Mouse (Mus musculus) G1E (cell line): ENCODE measurements around the gene Pfdn2. TPM values are rescaled to one million over a fixed set of nuclear protein-coding genes. Genes with fewer than 3 reads are reported as not detected.

Experiments
- ATAC-seq: 2 replicates; pipeline ENCODE4 v1.8.0; 2016; ENCODE audit warnings: mild to moderate bottlenecking; ENCODE audit not compliant: insufficient number of reproducible peaks, poor library complexity, low FRiP score, severe bottlenecking; ENCODE audit errors: extremely low read depth
- DNase-seq: peaks from one replicate; pipeline ENCODE4 v3.0.0; 2012; ENCODE audit warnings: low spot score
- H3K27me3 ChIP-seq: 2 replicates; pipeline ENCODE4 v1.6.1; 2012; ENCODE audit warnings: mild to moderate bottlenecking, low read length, inconsistent platforms; ENCODE audit not compliant: insufficient read depth
- H3K36me3 ChIP-seq: replicated peaks from 2 replicates; pipeline ENCODE3; 2012; ENCODE audit warnings: mild to moderate bottlenecking, inconsistent platforms
- H3K4me1 ChIP-seq: 2 replicates; pipeline ENCODE4 v1.6.1; 2012; ENCODE audit warnings: low read depth, low read length, inconsistent platforms, mixed read lengths; ENCODE audit not compliant: insufficient read depth
- H3K4me3 ChIP-seq: 2 replicates; pipeline ENCODE4 v1.5.1; 2012; ENCODE audit warnings: low read depth, mild to moderate bottlenecking, inconsistent platforms, low read length, moderate library complexity, mixed read lengths
- H3K9me3 ChIP-seq: replicated peaks from 2 replicates; pipeline ENCODE4 v1.6.1; 2012; ENCODE audit warnings: inconsistent platforms
- CTCF ChIP-seq: IDR thresholded peaks from 2 replicates; pipeline ENCODE4 v1.5.1; 2012; ENCODE audit warnings: low read depth, low read length, inconsistent platforms, mixed read lengths
- GATA1 ChIP-seq: IDR thresholded peaks from 2 replicates; pipeline ENCODE4 v1.6.1; 2012; ENCODE audit warnings: borderline replicate concordance, low read length, inconsistent platforms, mixed read lengths
- GATA2 ChIP-seq: IDR thresholded peaks from 2 replicates; pipeline ENCODE4 v1.6.1; 2012; ENCODE audit warnings: low read depth, low read length, inconsistent platforms, borderline replicate concordance
- POLR2AphosphoS5 ChIP-seq: IDR thresholded peaks from 2 replicates; pipeline ENCODE4 v1.6.1; 2012; ENCODE audit warnings: low read depth, low read length, inconsistent platforms; ENCODE audit not compliant: insufficient replicate concordance
- TAL1 ChIP-seq: conservative IDR thresholded peaks from 2 replicates; pipeline ENCODE4 v1.6.1; 2012; ENCODE audit warnings: low read depth, low read length, inconsistent platforms, mixed read lengths
- polyA plus RNA-seq: library from polyadenylated mRNA; stranded (reverse); fragments of >175 nt; gene quantifications from 2 replicates; pipeline ENCODE4 v1.2.3, GENCODE M21; 2012
- total RNA-seq, 2 experiments: library from RNA; stranded (forward) in 1 of 2; stranded (reverse) in 1 of 2; fragments of 200-1000 nt in 1 of 2; fragments of >200 nt in 1 of 2; fragmentation: Nextera tagmentation in 1 of 2; gene quantifications; 2 replicates each; pipeline ENCODE4 v1.2.3; 2014 to 2017

The Pfdn2 gene
- total and polyA plus RNA-seq, 3 experiments, result 16.9 to 47.3 (median 22.3) TPM

DNA sequence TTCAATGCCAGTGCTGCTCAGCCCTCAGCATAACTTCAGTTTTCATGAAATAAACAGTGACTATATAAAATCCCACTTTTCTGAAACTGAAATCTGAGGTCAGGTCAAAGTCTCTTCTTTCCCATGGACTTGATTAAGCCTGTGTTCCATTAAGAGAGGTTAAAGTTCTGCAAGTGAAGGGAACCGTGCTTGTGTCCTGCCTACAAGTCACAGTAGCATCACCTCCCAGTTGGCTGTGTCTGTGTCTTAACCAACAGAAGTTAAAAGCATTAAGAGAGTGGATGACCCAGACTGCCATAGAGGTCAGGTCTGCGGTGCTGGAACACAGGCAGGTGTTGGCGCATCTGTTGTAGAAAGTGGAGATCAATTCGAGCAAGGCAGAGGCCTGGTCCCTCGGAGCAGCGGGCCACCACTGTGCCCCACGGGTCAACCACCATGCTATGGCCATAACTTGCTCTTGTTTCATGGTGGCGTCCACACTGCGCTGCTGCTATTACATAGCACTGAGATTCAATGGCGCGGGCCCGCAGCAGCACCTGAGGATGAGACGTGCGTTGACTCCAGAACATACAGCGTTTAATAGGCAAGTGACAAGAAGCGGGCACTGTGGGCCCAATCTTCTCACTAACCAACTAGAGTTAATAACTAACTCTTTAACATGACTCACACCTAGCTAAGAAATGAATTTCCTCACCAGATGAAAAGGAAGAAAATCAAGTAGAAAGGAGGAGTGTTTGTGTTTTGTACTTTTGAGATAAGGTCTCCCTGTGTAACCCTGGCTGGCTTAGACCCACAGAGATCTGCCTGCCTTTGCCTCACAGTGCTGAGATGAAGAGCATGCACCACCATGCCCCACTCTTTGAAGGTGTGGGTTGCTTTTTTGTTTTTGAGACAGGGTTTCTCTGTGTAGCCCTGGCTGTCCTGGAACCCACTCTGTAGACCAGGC is 2.9 kb upstream of the Pfdn2 start:
- ATAC-seq, result no peak
- no peak for DNase-seq
- H3K27me3 ChIP-seq, result no peaks in the 10 kb centered on the region
- H3K4me1 ChIP-seq, result peaks cover 29% of the 10 kb centered on the region
- H3K4me3 ChIP-seq, result no peak overlapping the region
- no peak for TF ChIP-seq POLR2AphosphoS5
- TF ChIP-seq CTCF, result no peak
- no peak for TF ChIP-seq GATA1
- no peak for TF ChIP-seq GATA2
- TF ChIP-seq TAL1, result no peak
- peaks cover 77% of the 10 kb centered on the region for H3K36me3 ChIP-seq
- H3K9me3 ChIP-seq, result no peaks in the 10 kb centered on the region

DNA sequence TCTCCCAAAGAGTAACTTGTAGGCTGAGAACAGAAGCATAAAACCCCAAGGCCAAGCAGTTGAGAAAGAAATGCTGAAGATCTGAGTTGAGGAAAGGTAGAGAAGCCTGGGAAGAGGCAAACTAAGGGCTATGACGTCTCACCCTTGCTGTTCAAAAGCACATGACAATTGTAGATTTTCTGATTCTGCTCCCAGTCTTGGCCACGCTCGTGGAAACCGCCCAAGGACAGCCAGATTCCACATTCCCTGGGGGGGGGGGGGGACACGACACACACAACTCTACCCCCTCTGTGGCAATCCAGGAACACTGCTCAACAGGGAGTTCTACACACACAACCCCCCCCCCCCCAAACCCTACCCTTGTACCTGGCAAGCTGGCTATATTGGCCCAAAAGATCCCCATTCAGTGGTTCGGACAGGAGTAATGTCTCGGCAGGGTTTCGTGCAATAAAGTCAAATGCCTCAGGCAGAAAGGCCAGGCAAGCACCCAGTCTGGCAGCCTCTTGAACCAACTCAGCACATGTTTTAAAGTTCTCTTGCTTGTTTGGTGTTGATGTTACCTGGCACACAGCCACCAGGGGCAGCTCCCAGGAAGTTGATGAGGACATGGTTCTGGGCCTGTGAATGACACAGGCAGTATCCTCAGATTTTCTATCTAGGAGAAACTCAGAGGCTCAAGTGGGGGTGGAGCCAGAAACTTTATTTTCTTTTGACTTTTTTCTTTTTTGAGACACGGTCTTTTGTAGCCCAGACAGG is 1.4 kb upstream of the Pfdn2 start:
- Histone ChIP-seq H3K4me3 (no peak overlapping the region; the same call in 1 of the 2 replicates), H3K9me3 (no peaks in the 10 kb centered on the region), H3K36me3 (peaks cover 76% of the 10 kb centered on the region), H3K4me1 (peaks cover 41% of the 10 kb centered on the region), H3K27me3 (no peaks in the 10 kb centered on the region)
- ATAC-seq (no peak), DNase-seq (no peak)
- TF ChIP-seq POLR2AphosphoS5 (no peak), GATA1 (no peak), TAL1 (no peak), CTCF (no peak), GATA2 (no peak)

DNA sequence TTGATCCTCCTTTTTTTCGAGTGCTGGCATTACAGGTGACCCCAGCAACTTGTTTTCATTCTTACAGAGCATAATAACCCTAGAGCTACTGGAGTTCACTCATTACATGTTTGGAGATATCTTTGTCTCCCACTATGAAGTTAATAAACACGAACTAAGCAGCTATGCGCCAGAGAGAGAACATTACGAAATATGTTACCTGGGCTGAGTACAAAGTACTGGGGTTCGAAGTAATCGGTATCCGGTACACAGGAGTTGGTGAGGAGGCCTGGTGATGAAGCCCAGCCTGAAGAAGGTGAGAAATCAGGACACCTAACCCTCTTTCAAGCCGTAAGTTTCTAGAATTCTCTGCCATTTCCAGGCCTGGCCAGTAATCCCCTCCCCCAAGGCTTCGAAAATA is 755 bp upstream of the Pfdn2 start:
- ATAC-seq, result no peak
- peaks cover 72% of the 10 kb centered on the region for H3K36me3 ChIP-seq

DNA sequence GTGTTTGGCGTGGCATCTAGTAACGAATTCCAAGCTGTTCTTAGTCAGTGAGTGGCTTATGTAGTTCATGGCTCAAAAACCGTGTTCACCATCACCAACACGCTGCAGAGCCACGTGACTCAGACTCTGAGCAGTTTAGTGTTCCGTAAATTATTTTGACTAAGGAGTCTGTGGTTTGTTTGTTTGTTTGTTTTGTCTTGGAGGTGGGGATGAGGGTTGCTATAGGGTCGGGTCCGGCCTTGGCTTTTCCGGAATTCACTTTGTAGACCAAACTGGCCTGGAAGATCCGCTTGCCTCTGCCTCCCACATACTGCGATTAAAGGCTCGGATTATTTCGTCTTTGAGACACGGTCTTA is 603 bp downstream of the Pfdn2 start:
- DNase-seq, result no peak
- Histone ChIP-seq H3K4me1 (peaks cover 51% of the 10 kb centered on the region), H3K27me3 (no peaks in the 10 kb centered on the region), H3K36me3 (peaks cover 69% of the 10 kb centered on the region), H3K4me3 (peak overlapping the region; percentile 81), H3K9me3 (no peaks in the 10 kb centered on the region)
- TF ChIP-seq GATA1 (no peak), POLR2AphosphoS5 (no peak), CTCF (no peak), TAL1 (no peak), GATA2 (no peak)
- ATAC-seq, result 0 out of 2 replicates have a peak, but pooled peaks have one; percentile 22

More for the DNA sequence above, 755 bp upstream of the Pfdn2 start:
- H3K4me1 ChIP-seq, result peaks cover 43% of the 10 kb centered on the region
- no peaks in the 10 kb centered on the region for H3K27me3 ChIP-seq
- H3K9me3 ChIP-seq, result no peaks in the 10 kb centered on the region
- no peak for TF ChIP-seq GATA2
- TF ChIP-seq GATA1, result no peak
- no peak for TF ChIP-seq TAL1
- no peak for TF ChIP-seq POLR2AphosphoS5
- peak overlapping the region; percentile 81 for H3K4me3 ChIP-seq
- DNase-seq, result no peak

DNA sequence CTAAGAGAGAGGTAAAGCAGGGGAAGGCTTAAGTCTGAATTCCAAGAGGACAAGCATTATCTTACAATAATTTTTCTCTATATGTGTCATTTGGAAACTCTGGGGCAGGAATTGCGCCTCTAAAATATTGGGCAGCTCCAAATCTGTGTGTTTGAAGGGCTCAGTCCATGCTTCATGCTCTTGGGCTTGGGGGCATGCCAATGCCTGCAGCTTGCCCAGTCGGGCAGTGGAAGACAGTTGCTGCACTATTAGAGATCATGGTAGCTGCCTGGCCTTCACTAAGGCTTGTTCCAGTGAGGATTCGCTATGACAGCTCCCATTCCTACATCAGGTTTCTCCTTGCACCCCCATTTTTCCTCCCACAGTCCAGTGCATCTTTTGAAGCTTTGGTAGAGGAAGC is 3.2 kb downstream of the Pfdn2 start:
- ATAC-seq (no peak), DNase-seq (no peak)
- no peak overlapping the region for H3K4me3 ChIP-seq
- no peaks in the 10 kb centered on the region for H3K27me3 ChIP-seq
- H3K4me1 ChIP-seq, result peaks cover 50% of the 10 kb centered on the region
- TF ChIP-seq POLR2AphosphoS5 (no peak), GATA1 (no peak), CTCF (no peak), GATA2 (no peak), TAL1 (no peak)
- H3K9me3 ChIP-seq, result no peaks in the 10 kb centered on the region
- peaks cover 59% of the 10 kb centered on the region for H3K36me3 ChIP-seq

DNA sequence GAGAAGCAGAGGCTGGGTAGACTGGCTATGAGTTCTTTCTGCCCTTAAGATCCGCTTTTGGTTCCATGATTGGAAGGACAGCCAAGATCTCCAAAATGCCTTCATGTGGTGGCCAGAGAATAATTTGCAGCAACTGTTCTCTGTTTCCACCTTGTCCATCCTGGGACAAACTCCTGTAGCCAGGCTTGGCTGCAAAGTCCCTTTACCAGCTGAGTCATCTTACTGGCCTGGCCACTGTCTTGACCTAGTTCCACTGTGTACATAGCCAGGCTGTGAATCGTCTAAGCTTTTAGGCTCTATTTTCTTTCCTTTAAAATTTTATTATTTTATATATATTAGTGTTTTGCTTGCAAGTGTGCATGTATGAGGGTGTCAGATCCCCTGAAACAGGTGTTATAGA is 3.7 kb downstream of the Pfdn2 start:
- H3K27me3 ChIP-seq, result no peaks in the 10 kb centered on the region

More for the DNA sequence above, 3.7 kb downstream of the Pfdn2 start:
- Histone ChIP-seq H3K4me1 (peaks cover 46% of the 10 kb centered on the region), H3K9me3 (no peaks in the 10 kb centered on the region), H3K4me3 (no peak overlapping the region), H3K36me3 (peaks cover 56% of the 10 kb centered on the region)
- TF ChIP-seq GATA2, result no peak
- TF ChIP-seq POLR2AphosphoS5, result no peak
- TF ChIP-seq GATA1, result no peak
- TF ChIP-seq TAL1, result no peak
- no peak for TF ChIP-seq CTCF
- DNase-seq (no peak), ATAC-seq (no peak)
